Mouse (Mus musculus) intestine, postnatal 0 days (tissue): ENCODE data around the gene Cib4. TPM values are rescaled to one million over a fixed set of nuclear protein-coding genes. Genes with fewer than 3 reads are reported as not detected.

ENCODE experiments used
- ATAC-seq: fragments of 200-750 bp; cut with Nextera tagmentation; 2 replicates; pipeline ENCODE4 v1.8.0; 2017; ENCODE audit warnings: mild to moderate bottlenecking, moderate TSS enrichment, moderate library complexity
- H3K27ac ChIP-seq: fragments of 300-500 bp; sonication (generic); 2 replicates; pipeline ENCODE4 v1.5.1; 2014; ENCODE audit warnings: mild to moderate bottlenecking, low read depth, low read length, moderate library complexity
- H3K27me3 ChIP-seq: fragments of 300-500 bp; sonication (generic); replicated peaks from 2 replicates; pipeline ENCODE4 v1.6.1; 2014; ENCODE audit warnings: low read length, mixed read lengths; ENCODE audit not compliant: control insufficient read depth, insufficient read depth
- H3K36me3 ChIP-seq: fragments of 300-500 bp; sonication (generic); 2 replicates; pipeline ENCODE4 v1.6.1; 2014; ENCODE audit warnings: mild to moderate bottlenecking, moderate library complexity; ENCODE audit not compliant: control insufficient read depth, insufficient read depth
- H3K4me1 ChIP-seq: fragments of 300-500 bp; sonication (generic); replicated peaks from 2 replicates; pipeline ENCODE4 v1.6.1; 2014; ENCODE audit warnings: antibody characterized with exemption, low read length, mixed read lengths; ENCODE audit not compliant: control insufficient read depth, insufficient read depth
- H3K4me2 ChIP-seq: fragments of 300-500 bp; sonication (generic); replicated peaks from 2 replicates; pipeline ENCODE4 v1.6.1; 2014; ENCODE audit warnings: low read depth, mild to moderate bottlenecking, moderate library complexity
- H3K4me3 ChIP-seq: fragments of 300-500 bp; sonication (generic); 2 replicates; pipeline ENCODE4 v1.5.1; 2014; ENCODE audit warnings: low read depth, low read length
- H3K9ac ChIP-seq: fragments of 300-500 bp; sonication (generic); 2 replicates; pipeline ENCODE4 v1.6.1; 2014; ENCODE audit warnings: mild to moderate bottlenecking, low read depth, low read length
- H3K9me3 ChIP-seq: fragments of 300-500 bp; sonication (generic); 2 replicates; pipeline ENCODE4 v1.6.1; 2016; ENCODE audit warnings: mixed run types; ENCODE audit not compliant: control insufficient read depth
- CTCF ChIP-seq: sonication (generic); IDR thresholded peaks from 2 replicates; pipeline ENCODE4 v1.5.1; 2016; ENCODE audit warnings: low read depth, mild to moderate bottlenecking, control low read depth, antibody characterized with exemption, moderate library complexity
- WGBS: fragments of 180-500 bp; shearing (Covaris S2); extraction: QIAGEN DNeasy Blood & Tissue Kit; methylation state at CpG from one replicate; pipeline ENCODE4 v1.1.7; 2014; 5-methylcytosine and 5-hydroxymethylcytosine counted together
- polyA plus RNA-seq: library from polyadenylated mRNA; unstranded; fragments of >200 nt; fragmentation: Nextera tagmentation; extraction: Ambion mirVana; gene quantifications from 2 replicates; pipeline ENCODE4 v1.2.1, GENCODE M21; 2015

The Cib4 gene
- polyA plus RNA-seq, 1 experiment from 2014 or later: not detected

- Histone ChIP-seq H3K27me3 (no peaks in the 10 kb centered on the region), H3K4me1 (no peaks in the 10 kb centered on the region), H3K36me3 (no peaks in the 10 kb centered on the region), H3K9ac (no peak overlapping the region), H3K9me3 (no peaks in the 10 kb centered on the region), H3K27ac (no peak overlapping the region), H3K4me3 (no peak overlapping the region), H3K4me2 (no peak overlapping the region)
- 47% methylated on average over 3 of the region's 3 CpGs for WGBS
- no peak for ATAC-seq
- no peak for TF ChIP-seq CTCF
Measured at GRCm38 (mm10) chr5:30556284-30556683, 10.6 kb upstream of the Cib4 start.

GRCm38 (mm10) chr5:30554981-30555380 lies 9.3 kb upstream of the Cib4 start:
- Histone ChIP-seq H3K27me3 (no peaks in the 10 kb centered on the region), H3K4me3 (no peak overlapping the region), H3K9me3 (no peaks in the 10 kb centered on the region), H3K4me2 (no peak overlapping the region), H3K9ac (no peak overlapping the region), H3K4me1 (no peaks in the 10 kb centered on the region), H3K36me3 (no peaks in the 10 kb centered on the region), H3K27ac (no peak overlapping the region)
- ATAC-seq: no peak
- no peak for TF ChIP-seq CTCF
- 70% methylated on average over 8 of the region's 8 CpGs for WGBS

- H3K36me3 ChIP-seq: no peaks in the 10 kb centered on the region
- H3K4me2 ChIP-seq: no peak overlapping the region
- H3K4me3 ChIP-seq: no peak overlapping the region
- no peaks in the 10 kb centered on the region for H3K9me3 ChIP-seq
- no peaks in the 10 kb centered on the region for H3K4me1 ChIP-seq
- no peak overlapping the region for H3K9ac ChIP-seq
- no peaks in the 10 kb centered on the region for H3K27me3 ChIP-seq
- H3K27ac ChIP-seq: no peak overlapping the region
- 88% methylated on average over 13 of the region's 13 CpGs for WGBS
- no peak for TF ChIP-seq CTCF
- no peak for ATAC-seq
Measured at GRCm38 (mm10) chr5:30553936-30554335, 8.3 kb upstream of the Cib4 start.

- Histone ChIP-seq H3K36me3 (no peaks in the 10 kb centered on the region), H3K9ac (no peak overlapping the region), H3K9me3 (no peaks in the 10 kb centered on the region), H3K27me3 (no peaks in the 10 kb centered on the region), H3K4me1 (no peaks in the 10 kb centered on the region), H3K4me2 (no peak overlapping the region), H3K4me3 (no peak overlapping the region), H3K27ac (no peak overlapping the region)
- no peak for TF ChIP-seq CTCF
- WGBS: 81% methylated on average over 6 of the region's 6 CpGs
- no peak for ATAC-seq
Measured at GRCm38 (mm10) chr5:30552006-30552405, 6.4 kb upstream of the Cib4 start.

GRCm38 (mm10) chr5:30551022-30551638 lies 5.5 kb upstream of the Cib4 start:
- no peaks in the 10 kb centered on the region for H3K27me3 ChIP-seq
- H3K36me3 ChIP-seq: no peaks in the 10 kb centered on the region
- ATAC-seq: no peak
- no peaks in the 10 kb centered on the region for H3K4me1 ChIP-seq
- no peak overlapping the region for H3K4me2 ChIP-seq
- 86% methylated on average over 8 of the region's 8 CpGs for WGBS
- H3K27ac ChIP-seq: no peak overlapping the region
- H3K9ac ChIP-seq: no peak overlapping the region
- TF ChIP-seq CTCF: no peak
- H3K9me3 ChIP-seq: no peaks in the 10 kb centered on the region
- no peak overlapping the region for H3K4me3 ChIP-seq

- no peaks in the 10 kb centered on the region for H3K4me1 ChIP-seq
- H3K36me3 ChIP-seq: no peaks in the 10 kb centered on the region
- no peak overlapping the region for H3K4me3 ChIP-seq
- no peaks in the 10 kb centered on the region for H3K9me3 ChIP-seq
- no peak overlapping the region for H3K4me2 ChIP-seq
- no peak overlapping the region for H3K9ac ChIP-seq
- WGBS: 64% methylated on average over 9 of the region's 9 CpGs
- ATAC-seq: no peak
- no peak overlapping the region for H3K27ac ChIP-seq
- no peaks in the 10 kb centered on the region for H3K27me3 ChIP-seq
- TF ChIP-seq CTCF: peak; percentile 28
Measured at GRCm38 (mm10) chr5:30550334-30551021, 4.8 kb upstream of the Cib4 start.
